Mouse (Mus musculus): ENCODE measurements around the gene H2-Q10. TPM values are rescaled to one million over a fixed set of nuclear protein-coding genes. Genes with fewer than 3 reads are reported as not detected.
"Not testable (repeated sequence)": the region's sequence is repeated elsewhere in the genome, so short reads cannot be mapped to it uniquely, and the experiment has no call there.

The H2-Q10 gene
- polyA plus RNA-seq, 1 experiment from 2014 or later = 0.69 TPM

- H3K27ac ChIP-seq; ATAC-seq; H3K4me2 ChIP-seq (replicated peaks); H3K4me3 ChIP-seq (replicated peaks); H3K36me3 ChIP-seq; H3K9ac ChIP-seq (replicated peaks); H3K9me3 ChIP-seq: not testable (repeated sequence)
- 63% methylated on average over 3 of the region's 3 CpGs for WGBS
- peaks cover 11% of the 10 kb centered on the region for H3K4me1 ChIP-seq (replicated peaks)
- peaks cover 30% of the 10 kb centered on the region for H3K27me3 ChIP-seq
Measured at GRCm38 (mm10) chr17:35468936-35469335, 953 bp upstream of the H2-Q10 start.

DNA sequence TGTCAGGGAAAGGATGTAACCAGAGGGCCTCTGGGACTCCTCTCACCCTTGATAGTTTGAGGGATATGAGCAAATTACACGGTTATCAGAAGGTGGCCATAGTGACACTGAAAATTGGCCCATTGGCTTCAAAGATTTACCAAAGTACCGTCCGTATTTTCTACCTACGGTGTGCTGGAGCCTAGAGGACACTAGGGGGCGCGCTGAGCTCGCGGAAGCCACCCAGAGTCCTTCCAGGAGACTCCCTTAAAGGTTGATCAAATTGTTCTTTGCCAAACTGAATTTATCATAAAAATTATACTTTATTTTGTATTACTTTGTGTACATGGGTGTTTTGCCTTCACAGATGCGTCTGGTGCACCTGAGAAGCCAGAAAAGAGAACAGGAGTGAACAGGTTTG is 14.2 kb downstream of the H2-Q10 start:
- no peak overlapping the region for H3K27ac ChIP-seq
- H3K9me3 ChIP-seq = no peaks in the 10 kb centered on the region
- 0% methylated on average over 9 of the region's 9 CpGs for WGBS
- no peaks in the 10 kb centered on the region for H3K36me3 ChIP-seq
- H3K4me2 ChIP-seq (replicated peaks) = no peak overlapping the region
- no peak for ATAC-seq
- no peak overlapping the region for H3K4me3 ChIP-seq (replicated peaks)
- H3K27me3 ChIP-seq = 0 out of 2 replicates have a peak, but pooled peaks cover 2% of the 10 kb centered on the region
- no peak overlapping the region for H3K9ac ChIP-seq (replicated peaks)
- H3K4me1 ChIP-seq (replicated peaks) = no peaks in the 10 kb centered on the region

GRCm38 (mm10) chr17:35485702-35486101 is 15.8 kb downstream of the H2-Q10 start:
- no peaks in the 10 kb centered on the region for H3K9me3 ChIP-seq
- no peaks in the 10 kb centered on the region for H3K36me3 ChIP-seq
- H3K4me1 ChIP-seq (replicated peaks) = peaks cover 5% of the 10 kb centered on the region; the same call in 1 of the 2 replicates
- H3K4me2 ChIP-seq (replicated peaks) = no peak overlapping the region
- no peak overlapping the region for H3K9ac ChIP-seq (replicated peaks)
- no peak overlapping the region for H3K4me3 ChIP-seq (replicated peaks)
- no peak for ATAC-seq
- 0 out of 2 replicates have a peak, but pooled peaks cover 2% of the 10 kb centered on the region for H3K27me3 ChIP-seq
- H3K27ac ChIP-seq = no peak overlapping the region
- 39% methylated on average over 4 of the region's 4 CpGs for WGBS

- H3K9ac ChIP-seq (replicated peaks) = no peak overlapping the region
- no peaks in the 10 kb centered on the region for H3K9me3 ChIP-seq
- H3K36me3 ChIP-seq = no peaks in the 10 kb centered on the region
- 0 out of 2 replicates have a peak, but pooled peaks cover 2% of the 10 kb centered on the region for H3K27me3 ChIP-seq
- no peak overlapping the region for H3K27ac ChIP-seq
- no peak overlapping the region for H3K4me2 ChIP-seq (replicated peaks)
- 78% methylated on average over 10 of the region's 10 CpGs for WGBS
- H3K4me3 ChIP-seq (replicated peaks) = no peak overlapping the region
- ATAC-seq = no peak
- peaks cover 5% of the 10 kb centered on the region; the same call in 1 of the 2 replicates for H3K4me1 ChIP-seq (replicated peaks)
Measured at GRCm38 (mm10) chr17:35486726-35487125, 16.8 kb downstream of the H2-Q10 start.

GRCm38 (mm10) chr17:35488041-35488440 is 18.2 kb downstream of the H2-Q10 start:
- WGBS = 93% methylated on average over 2 of the region's 2 CpGs
- no peak overlapping the region for H3K4me3 ChIP-seq (replicated peaks)
- no peak for ATAC-seq

GRCm38 (mm10) chr17:35490320-35490719 is 20.4 kb downstream of the H2-Q10 start:
- Histone ChIP-seq H3K9me3 (no peaks in the 10 kb centered on the region), H3K4me3 (replicated peaks) (no peak overlapping the region), H3K4me2 (replicated peaks) (no peak overlapping the region), H3K27ac (no peak overlapping the region), H3K36me3 (no peaks in the 10 kb centered on the region), H3K27me3 (no peaks in the 10 kb centered on the region), H3K9ac (replicated peaks) (no peak overlapping the region), H3K4me1 (replicated peaks) (peaks cover 5% of the 10 kb centered on the region; the same call in 1 of the 2 replicates)
- ATAC-seq = no peak
- WGBS = 55% methylated on average over 5 of the region's 5 CpGs

More at GRCm38 (mm10) chr17:35488041-35488440, 18.2 kb downstream of the H2-Q10 start:
- no peaks in the 10 kb centered on the region for H3K36me3 ChIP-seq
- H3K4me1 ChIP-seq (replicated peaks) = peaks cover 5% of the 10 kb centered on the region; the same call in 1 of the 2 replicates
- no peaks in the 10 kb centered on the region for H3K9me3 ChIP-seq
- H3K27ac ChIP-seq = no peak overlapping the region
- no peak overlapping the region for H3K4me2 ChIP-seq (replicated peaks)
- H3K9ac ChIP-seq (replicated peaks) = no peak overlapping the region
- H3K27me3 ChIP-seq = 0 out of 2 replicates have a peak, but pooled peaks cover 2% of the 10 kb centered on the region

DNA sequence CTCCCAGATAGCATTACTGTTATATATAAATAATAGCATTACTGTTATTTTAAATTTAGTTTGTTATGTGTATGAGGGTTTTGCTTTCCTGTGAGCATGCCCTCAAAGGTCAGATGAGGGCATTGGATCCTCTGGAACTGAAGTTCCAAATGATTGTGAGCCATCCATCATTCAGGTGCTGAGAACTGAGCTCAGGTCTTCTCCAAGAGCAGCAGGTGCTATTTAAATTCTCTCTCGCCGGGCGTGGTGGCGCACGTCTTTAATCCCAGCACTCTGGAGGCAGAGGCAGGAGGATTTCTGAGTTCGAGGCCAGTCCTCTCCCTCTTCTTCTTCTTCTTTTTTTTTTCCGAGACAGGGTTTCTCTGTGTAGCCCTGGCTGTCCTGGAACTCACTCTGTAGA is 27.2 kb downstream of the H2-Q10 start:
- 94% methylated on average over 7 of the region's 7 CpGs for WGBS
- no peaks in the 10 kb centered on the region for H3K9me3 ChIP-seq
- H3K9ac ChIP-seq (replicated peaks) = no peak overlapping the region
- no peaks in the 10 kb centered on the region for H3K27me3 ChIP-seq
- no peak for ATAC-seq
- H3K4me3 ChIP-seq (replicated peaks) = no peak overlapping the region
- H3K27ac ChIP-seq = no peak overlapping the region
- H3K36me3 ChIP-seq = no peaks in the 10 kb centered on the region
- no peak overlapping the region for H3K4me2 ChIP-seq (replicated peaks)
- H3K4me1 ChIP-seq (replicated peaks) = no peaks in the 10 kb centered on the region; the same call in 1 of the 2 replicates

GRCm38 (mm10) chr17:35502226-35502625 is 32.3 kb downstream of the H2-Q10 start:
- Histone ChIP-seq H3K4me3 (replicated peaks) (no peak overlapping the region), H3K4me2 (replicated peaks) (no peak overlapping the region), H3K27me3 (peaks cover 41% of the 10 kb centered on the region), H3K9ac (replicated peaks) (no peak overlapping the region), H3K4me1 (replicated peaks) (peaks cover 9% of the 10 kb centered on the region; the same call in 1 of the 2 replicates), H3K27ac (no peak overlapping the region), H3K9me3 (no peaks in the 10 kb centered on the region), H3K36me3 (no peaks in the 10 kb centered on the region)
- WGBS = 3% methylated on average over 6 of the region's 6 CpGs
- no peak for ATAC-seq

- no peaks in the 10 kb centered on the region for H3K9me3 ChIP-seq
- H3K27ac ChIP-seq = no peak overlapping the region
- H3K4me2 ChIP-seq (replicated peaks) = no peak overlapping the region
- H3K27me3 ChIP-seq = peaks cover 47% of the 10 kb centered on the region
- H3K9ac ChIP-seq (replicated peaks) = no peak overlapping the region
- no peak for ATAC-seq
- 44% methylated on average over 5 of the region's 5 CpGs for WGBS
- no peaks in the 10 kb centered on the region for H3K36me3 ChIP-seq
- H3K4me1 ChIP-seq (replicated peaks) = peaks cover 11% of the 10 kb centered on the region; the same call in 1 of the 2 replicates
- H3K4me3 ChIP-seq (replicated peaks) = no peak overlapping the region
Measured at GRCm38 (mm10) chr17:35502762-35503161, 32.9 kb downstream of the H2-Q10 start.

GRCm38 (mm10) chr17:35503849-35504248 is 34.0 kb downstream of the H2-Q10 start:
- Histone ChIP-seq H3K27me3 (peaks cover 55% of the 10 kb centered on the region), H3K4me1 (replicated peaks) (peaks cover 11% of the 10 kb centered on the region; the same call in 1 of the 2 replicates), H3K4me2 (replicated peaks) (no peak overlapping the region), H3K9me3 (no peaks in the 10 kb centered on the region), H3K9ac (replicated peaks) (no peak overlapping the region), H3K4me3 (replicated peaks) (no peak overlapping the region), H3K36me3 (no peaks in the 10 kb centered on the region), H3K27ac (no peak overlapping the region)
- no peak for ATAC-seq
- WGBS = 11% methylated on average over 5 of the region's 5 CpGs

- Histone ChIP-seq H3K27me3 (peaks cover 61% of the 10 kb centered on the region), H3K4me3 (replicated peaks) (no peak overlapping the region), H3K4me2 (replicated peaks) (no peak overlapping the region), H3K9ac (replicated peaks) (no peak overlapping the region), H3K36me3 (no peaks in the 10 kb centered on the region), H3K9me3 (no peaks in the 10 kb centered on the region), H3K4me1 (replicated peaks) (peaks cover 14% of the 10 kb centered on the region; the same call in 1 of the 2 replicates), H3K27ac (no peak overlapping the region)
- 5% methylated on average over 8 of the region's 8 CpGs for WGBS
- no peak for ATAC-seq
Measured at GRCm38 (mm10) chr17:35504628-35505481, 35.0 kb downstream of the H2-Q10 start.

DNA sequence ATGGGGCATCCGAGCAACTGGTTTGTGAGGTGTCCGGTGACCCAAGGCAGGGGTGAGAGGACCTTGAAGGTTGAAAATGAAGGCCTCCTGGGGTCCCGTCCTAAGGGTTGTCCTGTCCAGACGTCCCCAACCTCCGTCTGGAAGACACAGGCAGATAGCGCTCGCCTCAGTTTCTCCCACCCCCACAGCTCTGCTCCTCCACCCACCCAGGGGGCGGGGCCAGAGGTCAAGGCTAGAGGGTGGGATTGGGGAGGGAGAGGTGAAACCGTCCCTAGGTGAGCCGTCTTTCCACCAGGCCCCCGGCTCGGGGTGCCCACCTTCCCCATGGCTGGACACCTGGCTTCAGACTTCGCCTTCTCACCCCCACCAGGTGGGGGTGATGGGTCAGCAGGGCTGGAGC is 35.9 kb downstream of the H2-Q10 start, which contains the start of gene Pou5f1:
Gene Pou5f1 (plus strand): TSS at position 243 of the 400 bp plus-strand sequence.
- no peak within 1 kb of the TSS for H3K4me2 ChIP-seq (replicated peaks)
- no peak within 1 kb of the TSS for H3K27ac ChIP-seq
- H3K4me3 ChIP-seq (replicated peaks) = no peak within 1 kb of the TSS
- WGBS = 25% methylated on average over 13 of the region's 13 CpGs
- no peak for ATAC-seq
- H3K4me1 ChIP-seq (replicated peaks) = peaks cover 14% of the 10 kb centered on the region; the same call in 1 of the 2 replicates
- H3K36me3 ChIP-seq = no peaks in the 10 kb centered on the region
- peaks cover 61% of the 10 kb centered on the region for H3K27me3 ChIP-seq
- H3K9ac ChIP-seq (replicated peaks) = no peak within 1 kb of the TSS
- H3K9me3 ChIP-seq = no peaks in the 10 kb centered on the region

Measured in midbrain, embryonic 13.5 days (tissue).